Mouse (Mus musculus) urinary bladder, postnatal 25 days (tissue): ENCODE results near the gene Oxt.
"Not testable (repeated sequence)": the region's sequence is repeated elsewhere in the genome, so short reads cannot be mapped to it uniquely, and the experiment has no call there.

Experiments used
- DNase-seq: peaks from one replicate; pipeline ENCODE4 v3.0.0; 2022; ENCODE audit warnings: low spot score

Gene Oxt

DNA sequence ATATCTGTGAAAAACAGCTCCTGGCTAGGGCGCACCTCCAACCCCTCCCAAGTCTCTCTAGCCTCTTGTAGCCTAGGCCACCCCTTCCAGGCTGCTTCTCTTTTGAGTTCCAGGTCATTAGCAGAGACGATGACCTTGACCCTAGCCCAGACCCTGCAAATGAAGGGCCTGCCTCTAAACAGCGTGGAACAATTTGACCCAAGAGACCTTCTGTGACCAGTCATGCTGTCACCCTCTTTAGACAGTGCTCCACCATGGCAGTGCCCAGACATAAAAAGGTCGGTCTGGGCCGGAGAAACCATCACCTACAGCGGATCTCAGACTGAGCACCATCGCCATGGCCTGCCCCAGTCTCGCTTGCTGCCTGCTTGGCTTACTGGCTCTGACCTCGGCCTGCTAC is at the start of gene Oxt:
Oxt (plus strand) TSS at position 301 of the 400 bp plus-strand sequence.
- DNase-seq: no peak

DNA sequence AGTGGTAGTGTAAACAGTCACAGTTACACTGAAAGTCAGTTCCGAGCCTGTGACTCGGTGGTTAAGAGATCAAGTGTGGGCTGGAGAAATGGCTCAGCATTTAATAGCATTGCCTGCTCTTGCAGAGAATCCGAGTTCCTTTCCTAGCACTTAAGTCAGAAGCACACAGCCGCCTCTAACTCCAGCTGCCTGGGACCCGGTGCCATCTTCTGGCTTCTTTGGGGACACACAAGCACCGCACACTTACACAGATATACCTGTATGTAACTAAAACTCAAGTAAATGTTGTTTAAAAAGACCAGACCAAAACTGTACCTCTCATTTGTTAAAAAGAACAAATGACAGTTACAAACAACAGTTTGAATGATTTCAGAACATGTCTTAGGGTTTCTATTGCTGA is 47.5 kb upstream of the Oxt start:
- no peak for DNase-seq

DNA sequence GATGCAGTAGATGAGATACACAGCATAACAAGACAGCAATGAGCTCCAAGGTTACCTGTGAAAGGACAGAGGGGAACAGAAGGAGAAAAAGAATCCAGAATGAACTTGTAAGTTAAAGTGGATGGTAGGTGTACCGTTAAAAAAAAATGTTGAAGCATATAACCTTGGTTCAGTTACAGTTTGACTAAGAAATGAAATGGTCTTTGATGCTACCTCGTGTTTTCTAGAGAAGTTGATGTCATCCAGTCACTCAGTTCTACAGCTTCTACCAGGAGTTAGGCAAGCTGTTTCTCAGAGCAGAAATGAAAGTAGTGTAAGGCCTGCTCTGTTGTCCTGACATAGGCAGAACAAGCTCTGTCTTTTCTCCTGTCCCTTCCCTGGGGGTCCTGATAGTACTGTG is 46.7 kb upstream of the Oxt start:
- DNase-seq: no peak

DNA sequence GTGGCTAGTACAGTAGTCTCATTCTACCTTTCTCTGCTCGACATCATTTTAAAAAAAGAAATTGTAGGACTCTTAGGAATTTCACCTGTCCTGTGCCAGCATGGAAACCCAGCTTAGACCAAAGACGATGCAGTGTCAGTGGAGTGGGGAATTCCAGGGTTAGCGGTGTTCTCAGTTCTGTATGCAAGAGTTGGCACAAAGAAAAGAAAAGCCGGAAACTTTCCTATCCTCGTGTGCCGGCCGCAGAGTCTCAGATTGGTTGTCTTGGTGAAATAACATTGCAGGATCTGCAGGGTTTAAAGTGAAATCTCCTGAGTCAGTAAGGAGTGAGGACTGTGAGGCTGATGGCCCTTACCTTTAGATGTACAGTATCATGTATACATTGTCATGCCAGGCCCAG is 46.0 kb upstream of the Oxt start:
- DNase-seq: no peak

DNA sequence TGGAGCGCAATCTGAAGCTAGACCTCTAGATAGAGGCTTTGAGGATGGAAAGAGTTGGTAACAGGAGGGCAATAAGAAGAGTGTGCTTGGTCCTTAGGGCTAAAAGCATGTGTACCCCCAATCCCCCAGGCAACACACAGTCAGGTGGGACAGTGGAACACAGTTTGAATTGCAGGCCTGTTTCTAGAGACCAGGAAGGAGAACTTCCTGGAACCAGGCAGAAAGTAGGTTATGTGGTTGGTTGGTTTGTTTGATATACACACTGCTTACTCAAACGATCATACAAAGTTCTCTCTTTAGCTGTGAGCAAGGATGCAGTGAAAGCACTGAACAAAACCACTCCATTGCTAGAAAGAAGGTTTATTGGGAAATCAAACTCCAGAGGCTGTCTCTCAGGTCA is 43.8 kb upstream of the Oxt start:
- no peak for DNase-seq

DNA sequence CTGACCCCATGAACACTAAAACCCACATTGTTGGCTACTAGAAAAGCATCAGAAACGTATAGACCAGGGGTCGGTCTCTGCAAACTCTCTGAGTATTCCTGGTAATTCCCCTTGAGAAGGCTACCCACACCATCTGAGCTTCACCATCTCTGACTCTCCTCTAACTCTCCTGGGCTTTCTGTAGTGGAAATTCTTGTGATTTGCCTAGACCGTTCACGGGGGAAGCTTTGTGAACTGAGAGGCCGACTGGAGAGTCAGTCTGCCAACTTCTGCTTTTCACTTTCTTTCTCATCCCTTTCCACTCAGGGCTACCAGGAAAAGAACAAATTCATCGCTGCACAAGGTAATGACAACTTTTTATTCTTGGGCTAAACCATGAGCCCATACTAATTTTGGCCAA is 41.0 kb upstream of the Oxt start:
- DNase-seq: no peak

DNA sequence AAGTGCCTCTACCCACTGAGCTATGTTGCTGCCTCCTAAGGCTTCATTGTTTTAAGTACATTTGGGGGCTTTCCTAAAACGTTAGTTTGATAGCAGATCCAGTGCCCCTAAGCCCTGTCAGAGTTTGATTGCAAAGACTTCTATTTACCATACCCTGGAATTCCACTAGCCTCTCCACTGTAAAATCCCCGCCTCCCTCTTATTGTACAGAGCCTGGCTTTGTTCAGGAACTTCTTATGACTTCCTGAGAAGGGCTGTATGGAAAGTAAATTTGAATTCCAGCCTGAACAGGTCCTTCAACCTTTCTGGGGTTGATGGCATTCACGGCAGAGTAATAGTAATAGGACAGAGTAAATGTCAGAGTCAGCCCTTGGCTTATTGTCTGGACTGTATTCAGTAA is 39.1 kb upstream of the Oxt start:
- no peak for DNase-seq

DNA sequence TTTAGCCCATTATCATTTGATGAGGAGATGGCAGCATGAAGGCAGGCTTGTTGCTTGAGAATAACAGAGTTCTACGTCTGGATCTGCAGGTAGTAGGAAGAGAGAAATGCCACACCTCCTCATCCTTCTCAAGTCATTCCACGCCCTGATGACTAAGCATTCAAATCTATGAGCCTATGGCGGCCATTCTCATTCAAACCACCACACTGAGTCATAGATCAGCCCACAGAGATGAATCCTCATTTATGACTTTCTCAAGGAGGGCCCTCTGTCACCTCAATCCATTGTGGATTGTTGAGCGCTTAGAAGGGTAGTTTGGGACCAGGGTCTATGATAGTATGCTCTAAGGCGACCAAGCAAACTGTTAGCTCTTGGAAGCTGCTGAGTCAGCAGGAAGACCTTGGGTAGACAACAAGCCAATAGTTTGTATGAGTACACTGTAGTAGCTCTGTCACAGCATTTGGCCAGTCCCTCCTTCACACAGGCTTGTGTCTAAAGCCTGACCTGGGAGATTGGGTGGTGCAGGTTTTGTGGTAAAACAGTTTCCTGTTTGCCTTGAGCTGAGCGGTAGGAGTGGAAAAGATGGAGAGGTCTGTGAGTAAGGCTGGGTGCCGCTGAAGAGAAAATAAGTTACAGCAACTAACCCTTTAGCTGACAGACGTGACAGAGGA is 37.0 kb upstream of the Oxt start:
- DNase-seq: no peak

DNA sequence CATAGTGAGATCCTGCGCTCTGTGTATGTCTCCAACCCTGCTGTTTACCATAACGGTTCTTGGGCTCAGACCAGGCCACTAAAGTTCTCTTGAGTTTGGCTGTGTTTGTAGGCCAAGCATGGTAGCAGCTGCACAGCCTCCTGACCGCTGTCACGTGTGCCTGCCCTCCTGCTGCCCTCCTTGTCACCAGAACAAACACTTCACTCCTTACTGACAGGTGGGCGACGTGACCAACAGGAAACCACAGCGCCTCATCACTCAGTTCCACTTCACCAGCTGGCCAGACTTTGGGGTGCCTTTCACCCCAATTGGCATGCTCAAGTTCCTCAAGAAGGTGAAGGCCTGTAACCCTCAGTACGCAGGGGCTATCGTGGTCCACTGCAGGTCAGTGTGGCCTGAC is 35.7 kb upstream of the Oxt start:
- DNase-seq: no peak

DNA sequence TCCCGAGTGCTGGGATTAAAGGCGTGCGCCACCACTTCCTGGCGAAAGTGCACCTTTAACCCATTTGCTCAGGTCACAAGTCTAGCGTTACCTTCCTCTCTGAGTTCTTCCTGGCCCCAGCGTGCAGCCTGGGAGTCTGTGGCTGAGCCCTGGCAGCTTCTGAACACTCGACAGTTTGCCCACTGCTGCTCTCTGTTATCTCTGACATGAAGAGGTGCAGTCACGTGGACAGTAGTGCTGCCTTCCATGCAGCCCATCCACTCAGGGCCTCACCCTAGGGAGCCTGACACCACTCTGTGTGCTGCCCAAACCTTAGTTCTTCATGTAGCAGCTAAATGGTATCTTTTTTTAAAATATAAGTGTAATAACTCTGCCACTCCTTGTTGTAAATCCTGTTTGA is 29.0 kb upstream of the Oxt start:
- no peak for DNase-seq

DNA sequence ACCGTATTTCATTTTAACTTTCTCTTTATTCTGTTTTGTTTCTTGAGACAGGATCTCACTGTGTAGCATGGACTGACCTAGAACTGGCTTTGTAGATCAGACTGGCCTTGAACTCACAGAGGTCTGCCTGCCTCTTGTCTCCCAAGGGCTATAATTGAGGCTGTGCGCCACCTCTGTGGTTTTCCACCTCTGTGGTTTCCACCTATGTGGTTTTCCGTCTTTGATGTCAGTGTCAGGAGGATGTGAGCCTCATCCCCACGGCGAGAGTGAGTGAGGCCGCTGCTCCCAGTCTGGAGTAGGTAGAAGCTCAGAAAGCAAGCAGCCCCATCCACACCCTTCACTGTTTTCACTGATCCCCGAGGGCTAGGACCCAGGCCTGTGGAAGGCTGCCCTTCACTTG is 21.1 kb upstream of the Oxt start:
- DNase-seq: no peak

DNA sequence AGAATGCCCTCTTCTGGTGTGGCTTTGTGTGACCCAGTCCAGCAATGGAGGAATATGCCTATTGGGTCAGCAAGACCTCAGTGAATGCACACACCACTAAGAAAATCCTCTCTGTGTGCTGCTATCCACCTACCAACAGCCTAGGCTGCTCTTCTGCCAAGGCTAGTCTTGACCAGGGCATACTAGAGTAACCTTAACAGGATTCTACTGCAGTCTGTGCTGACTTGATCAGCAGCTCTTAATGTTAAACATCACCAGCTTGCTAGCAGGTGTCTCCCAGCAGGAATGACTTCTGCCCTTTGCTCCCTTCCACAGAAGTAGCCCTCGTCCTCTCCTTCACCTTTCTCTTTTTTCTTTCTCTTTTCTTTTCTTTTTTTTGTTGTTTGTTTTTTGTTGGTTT is 19.7 kb upstream of the Oxt start:
- DNase-seq: no peak

DNA sequence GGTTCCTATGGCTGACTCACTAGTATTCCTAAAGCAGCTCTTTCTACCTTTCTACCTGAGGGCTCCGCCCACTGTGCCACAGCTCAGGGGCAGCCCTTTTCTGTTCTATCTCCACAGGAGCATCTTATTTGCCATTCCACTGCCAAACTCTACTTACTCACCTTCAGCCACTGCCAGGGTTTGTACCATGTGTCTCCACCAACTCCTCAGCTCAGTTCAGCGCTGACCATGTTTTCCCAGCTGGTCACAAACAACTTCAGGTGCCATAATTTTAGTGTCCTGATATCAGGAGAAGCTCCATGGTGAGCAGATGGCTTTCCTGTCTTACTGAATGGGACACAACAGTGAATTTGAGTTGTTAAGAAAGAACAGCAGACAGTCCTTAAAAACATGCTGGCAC is 18.5 kb upstream of the Oxt start:
- no peak for DNase-seq

DNA sequence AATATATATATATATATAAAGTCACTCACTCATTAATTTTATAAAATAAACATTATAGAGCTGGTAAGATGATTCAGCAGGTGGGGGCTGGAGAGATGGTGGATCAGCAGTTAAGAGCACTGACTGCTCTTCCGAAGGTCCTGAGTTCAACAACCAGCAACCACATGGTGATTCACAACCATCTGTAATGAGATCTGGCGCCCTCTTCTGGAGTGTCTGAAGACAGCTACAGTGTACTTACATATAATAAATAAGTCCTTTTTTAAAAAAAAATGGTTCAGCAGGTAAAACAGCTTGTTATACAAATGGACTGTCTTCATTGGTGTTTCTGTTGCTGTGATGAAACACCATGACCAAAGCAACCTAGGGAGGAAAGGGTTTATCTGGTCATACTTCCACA is 18.0 kb upstream of the Oxt start:
- no peak for DNase-seq

DNA sequence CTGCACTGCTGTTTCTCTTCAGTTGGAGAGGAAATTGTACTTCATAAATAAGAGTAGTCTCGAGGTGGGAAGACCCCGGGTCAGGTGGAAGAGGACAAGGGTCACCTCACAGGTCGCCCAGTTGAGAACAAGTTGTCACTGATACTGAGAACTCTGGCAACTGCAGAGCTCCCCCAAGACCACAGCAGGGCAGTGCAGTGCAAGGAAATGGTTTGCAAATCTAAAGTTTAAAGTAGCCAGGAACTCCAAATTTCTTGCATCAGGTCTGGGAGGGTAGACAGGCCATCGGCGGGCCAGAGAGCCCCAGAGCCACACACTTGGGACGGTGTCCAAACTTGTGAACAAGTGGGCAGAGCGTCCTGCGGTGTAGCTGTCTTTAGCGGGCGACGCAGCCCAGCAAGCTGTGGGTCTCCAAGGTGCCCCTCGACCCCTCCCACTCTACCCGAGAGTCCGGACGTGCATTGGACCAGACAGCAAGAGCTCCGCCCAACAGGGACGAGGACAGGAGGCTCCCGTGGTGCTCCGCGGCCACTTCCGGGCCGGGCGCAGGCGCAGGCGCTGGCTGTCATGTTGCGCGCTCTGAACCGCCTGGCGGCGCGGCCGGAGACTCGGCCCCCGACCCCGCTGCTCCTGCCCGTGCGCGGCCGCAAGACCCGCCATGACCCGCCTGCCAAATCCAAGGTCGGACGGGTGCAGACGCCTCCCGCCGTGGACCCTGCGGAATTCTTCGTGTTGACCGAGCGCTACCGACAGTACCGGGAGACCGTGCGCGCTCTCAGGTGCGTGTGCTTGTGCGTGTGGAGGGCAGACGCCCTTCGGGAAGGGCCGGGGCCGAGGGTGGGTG is 12.5 kb upstream of the Oxt start, which contains the start of gene Mrps26:
Mrps26 (plus strand) TSS at position 531 of the 844 bp plus-strand sequence.
- DNase-seq: peak; percentile 85

DNA sequence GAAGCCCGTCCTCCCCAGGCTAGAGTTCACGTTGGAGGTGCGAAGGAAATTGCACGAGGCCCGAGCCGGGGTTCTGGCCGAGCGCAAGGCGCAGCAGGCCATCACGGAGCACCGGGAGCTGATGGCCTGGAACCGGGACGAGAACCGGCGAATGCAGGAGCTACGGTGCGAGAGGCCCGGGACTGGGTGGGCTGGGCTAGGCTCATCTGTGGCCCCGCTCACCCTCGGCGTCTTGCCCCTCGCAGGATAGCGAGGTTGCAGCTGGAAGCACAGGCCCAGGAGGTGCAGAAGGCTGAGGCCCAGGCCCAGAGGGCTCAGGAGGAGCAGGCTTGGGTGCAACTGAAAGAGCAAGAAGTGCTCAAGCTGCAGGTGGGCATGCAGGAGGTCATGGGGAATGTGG is 11.9 kb upstream of the Oxt start:
- no peak for DNase-seq

DNA sequence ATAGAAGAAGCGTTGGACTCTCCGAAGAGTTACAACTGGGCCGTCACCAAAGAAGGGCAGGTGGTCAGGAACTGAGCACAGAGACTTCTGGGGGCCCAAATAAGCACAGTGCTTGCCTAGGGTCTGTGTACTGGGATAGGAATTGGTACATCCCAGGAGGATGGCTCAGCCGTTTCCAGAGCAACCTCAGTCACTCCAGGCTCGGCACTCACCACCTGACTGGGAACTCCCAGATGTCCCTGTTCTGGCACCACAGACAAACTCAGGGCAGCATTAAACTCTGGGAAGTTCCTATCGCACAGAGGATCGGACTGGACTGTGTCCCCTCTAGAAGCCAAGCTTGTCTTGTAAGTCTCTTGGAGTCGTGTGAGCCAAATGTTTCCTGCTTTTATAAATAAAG is 11.0 kb upstream of the Oxt start:
- no peak for DNase-seq

DNA sequence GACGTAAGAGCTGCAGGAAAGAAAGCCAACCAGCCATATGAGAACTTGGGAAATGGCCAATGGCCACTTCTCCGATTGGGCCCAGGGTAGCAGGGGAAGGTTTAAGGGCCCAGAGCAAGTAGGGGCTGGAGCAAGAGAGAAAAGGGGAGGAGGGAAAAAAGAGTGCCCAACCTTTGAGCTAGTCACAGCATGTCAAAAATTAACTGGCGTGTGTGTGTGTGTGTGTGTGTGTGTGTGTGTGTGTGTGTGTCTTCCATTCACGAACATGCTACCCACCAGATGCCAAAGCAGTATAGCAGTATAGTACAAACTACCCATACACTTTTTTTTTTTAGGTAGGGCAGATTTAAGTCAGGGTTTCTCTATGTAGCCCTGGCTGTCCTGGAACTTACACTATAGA is 7.1 kb upstream of the Oxt start:
- DNase-seq: no peak

DNA sequence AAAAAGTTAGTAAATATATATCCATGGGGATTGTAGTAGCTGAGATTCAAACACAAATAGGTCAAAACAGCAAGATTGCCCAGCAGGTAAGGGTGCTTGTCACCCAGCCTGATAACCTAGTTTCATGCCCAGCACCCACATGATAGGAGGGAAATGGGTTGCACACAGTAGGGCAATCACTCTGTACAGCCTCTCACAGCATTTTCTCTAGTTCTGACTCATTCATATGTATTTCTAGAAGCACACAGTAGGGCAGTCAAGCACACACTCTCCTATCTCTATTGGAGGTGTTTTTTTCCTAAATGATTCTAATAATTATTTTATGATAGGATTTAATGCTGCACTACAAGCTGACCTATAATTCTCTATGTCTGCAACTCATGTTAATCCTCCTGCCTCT is 6.0 kb upstream of the Oxt start:
- DNase-seq: no peak

DNA sequence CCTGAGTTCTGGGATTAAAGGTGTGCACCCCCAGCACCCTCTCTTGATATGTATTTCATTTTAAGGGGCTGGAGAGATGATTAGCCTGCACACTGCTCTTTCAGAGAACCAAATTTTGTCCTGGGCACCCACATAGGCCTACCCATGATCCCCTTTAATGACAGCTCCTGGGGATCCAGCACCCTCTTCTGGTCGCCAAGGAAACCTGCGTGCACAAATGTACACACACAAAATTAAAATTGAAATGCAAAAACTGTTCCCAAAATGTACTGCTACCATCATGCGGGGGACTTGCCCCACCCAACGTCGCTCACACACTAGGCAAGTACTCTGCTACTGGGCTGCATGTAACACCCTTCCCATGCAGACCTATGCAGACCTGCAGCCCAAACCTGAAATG is 1.0 kb upstream of the Oxt start:
- DNase-seq: no peak

DNA sequence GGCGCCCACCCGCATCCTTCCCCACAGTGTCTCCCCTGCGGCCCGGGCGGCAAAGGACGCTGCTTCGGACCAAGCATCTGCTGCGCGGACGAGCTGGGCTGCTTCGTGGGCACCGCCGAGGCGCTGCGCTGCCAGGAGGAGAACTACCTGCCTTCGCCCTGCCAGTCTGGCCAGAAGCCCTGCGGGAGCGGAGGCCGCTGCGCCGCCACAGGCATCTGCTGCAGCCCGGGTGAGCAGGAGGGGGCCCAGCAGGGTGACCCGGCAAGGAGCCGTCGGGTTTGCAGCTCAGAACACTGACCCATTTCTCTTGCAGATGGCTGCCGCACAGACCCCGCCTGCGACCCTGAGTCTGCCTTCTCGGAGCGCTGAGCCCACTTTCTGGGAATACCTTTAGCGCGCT is 591 bp downstream of the Oxt start:
- not testable (repeated sequence) for DNase-seq

DNA sequence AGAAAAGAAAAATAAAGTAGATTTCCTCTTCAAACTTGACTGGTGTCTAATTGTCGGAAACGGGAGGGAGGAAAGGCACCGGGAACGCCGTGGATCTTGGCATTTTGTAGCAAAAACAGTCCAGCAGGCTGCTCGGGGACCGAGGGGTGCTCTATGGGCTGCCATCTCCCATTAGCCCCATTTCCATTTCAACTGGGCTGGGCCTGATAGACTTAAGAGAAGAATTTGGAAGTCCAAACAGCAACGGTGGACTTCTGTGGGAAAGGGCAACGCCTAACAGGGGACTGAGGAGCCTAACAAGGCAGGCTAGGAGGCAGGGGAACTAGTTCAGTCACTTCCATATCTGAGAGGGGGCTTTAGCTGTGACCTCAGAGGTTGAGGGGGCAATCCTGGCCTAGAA is 1.0 kb downstream of the Oxt start:
- DNase-seq: no peak

DNA sequence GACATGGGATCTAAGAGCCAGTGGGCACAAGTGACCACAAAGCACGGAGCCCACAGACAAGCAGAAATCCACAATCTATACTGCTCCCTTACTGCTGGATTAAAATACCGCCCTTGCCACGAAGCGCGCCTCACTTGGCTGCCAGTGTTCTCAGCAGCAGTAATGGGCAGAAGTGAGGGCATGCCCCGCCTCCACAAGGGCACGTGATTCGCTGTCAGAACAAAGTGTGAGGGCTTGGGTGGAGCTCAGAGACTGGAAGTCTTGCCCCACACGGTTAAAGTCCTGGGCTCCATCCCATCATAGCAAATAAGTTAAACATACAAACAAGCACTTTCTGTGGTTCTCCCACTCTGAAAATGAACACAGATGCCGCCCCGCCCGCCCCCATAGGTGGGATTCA is 1.7 kb downstream of the Oxt start:
- DNase-seq: peak; percentile 26

DNA sequence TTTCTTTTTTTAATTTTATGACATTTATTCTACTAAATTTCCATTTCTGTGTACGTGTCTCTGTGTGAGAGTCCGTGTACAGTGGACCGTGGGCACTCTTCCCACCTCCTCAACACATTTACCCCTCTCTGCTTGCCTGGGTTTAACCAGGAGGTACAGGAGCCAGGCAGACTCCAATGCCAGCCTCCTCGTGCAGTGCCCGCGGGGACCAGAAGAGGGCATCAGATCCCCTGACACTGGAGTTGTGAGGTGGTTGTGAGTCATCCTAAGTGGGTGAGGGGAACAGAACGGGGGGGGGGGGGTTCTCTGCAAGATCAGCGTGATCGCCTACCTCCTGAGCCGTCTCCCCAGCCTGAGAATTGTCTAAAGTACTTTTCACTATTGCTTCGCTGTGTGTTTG is 2.2 kb downstream of the Oxt start:
- peak; percentile 61 for DNase-seq
